Mouse (Mus musculus): ENCODE results near the gene Dgkg. TPM values are rescaled to one million over a fixed set of nuclear protein-coding genes. Genes with fewer than 3 reads are reported as not detected.

The Dgkg gene
- total RNA-seq (2012; rRNA removed): 0.22 and 0.26 TPM in 2 replicates

DNA sequence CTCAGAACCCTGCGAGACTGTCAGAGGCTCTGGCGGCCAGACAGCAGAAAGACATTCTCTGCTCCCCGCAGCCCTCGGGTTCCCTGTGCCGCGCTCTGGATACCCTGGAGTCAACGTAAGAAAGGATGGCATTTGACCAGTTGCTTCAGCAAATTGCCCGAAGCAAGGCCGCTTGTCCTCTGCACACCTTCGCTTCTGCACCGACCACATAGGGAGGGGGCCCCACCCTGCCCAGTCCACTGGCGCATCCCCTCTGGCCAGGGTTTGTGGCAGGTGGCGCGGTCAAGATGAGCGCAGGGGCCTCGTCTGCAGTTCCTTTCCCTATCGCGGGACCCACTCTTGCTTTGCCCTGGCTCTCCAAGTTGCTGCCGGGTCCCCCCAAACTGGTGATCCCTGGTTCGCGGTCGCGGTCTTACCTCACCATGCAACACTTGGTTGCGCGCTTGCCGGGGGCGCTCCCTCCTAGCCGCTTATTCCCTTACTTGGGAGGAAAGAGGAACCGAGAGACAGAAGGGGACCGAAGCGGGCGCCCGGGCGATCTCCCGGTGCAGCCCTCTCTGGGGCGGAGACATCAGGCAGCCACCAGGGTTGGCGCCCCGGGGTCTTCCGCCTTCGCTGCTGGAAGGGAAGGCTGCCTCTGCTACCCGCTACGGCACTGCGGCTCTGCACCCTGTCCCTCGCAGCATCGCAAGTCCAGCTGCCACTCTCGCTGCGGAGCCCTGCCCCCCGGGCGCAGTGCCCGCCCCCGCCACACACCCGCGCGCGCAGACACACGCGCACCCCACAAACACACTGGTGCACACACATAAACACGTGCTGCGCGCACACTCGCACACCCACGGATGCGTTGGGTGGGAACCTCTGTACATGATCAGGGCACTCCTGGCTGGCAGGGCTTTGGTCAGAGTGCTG, at the start of gene Dgkg:
Gene Dgkg, minus strand, starts transcription at position 689 of the 912 bp plus-strand sequence.
- no peaks in the 10 kb centered on the region for H3K36me3 ChIP-seq (ENCODE audit: control insufficient read depth, insufficient read depth, low read length, poor library complexity, severe bottlenecking)
- TF ChIP-seq HCFC1 (IDR thresholded peaks at IDR 0.05; ENCODE audit: borderline replicate concordance, insufficient read depth, low read length) (peak; percentile 30; the same call in 1 of the 2 replicates), MAFK (IDR thresholded peaks at IDR 0.05; ENCODE audit: insufficient read depth, low read depth, low read length) (no peak)
- no peaks in the 10 kb centered on the region for H3K9me3 ChIP-seq (ENCODE audit: control insufficient read depth, insufficient read depth, low read depth, low read length)
- peak within 1 kb of the TSS; percentile 40; the same call in 1 of the 2 replicates for H3K9ac ChIP-seq (ENCODE audit: insufficient read depth, low read depth, low read length, poor library complexity, severe bottlenecking)
- in situ Hi-C loops (cut with MboI; ENCODE audit: low sequenced_read_pairs in 2 of 2, unreplicated experiment in 2 of 2): no loop called here
- no peak within 1 kb of the TSS for H3K27ac ChIP-seq (ENCODE audit: insufficient read depth, low read depth, low read length, poor library complexity, severe bottlenecking)
- peak; percentile 13 for DNase-seq (ENCODE audit: low read depth, low spot score)
- peaks cover 0 to 2% of the 10 kb centered on the region in 2 experiments; a peak in 1 of 4 replicates for H3K4me1 ChIP-seq (ENCODE audit: control insufficient read depth in 2 of 2, insufficient read depth in 2 of 2, low read length in 2 of 2, poor library complexity in 1 of 2)
- peak within 1 kb of the TSS; percentile 58 to 63 for H3K4me3 ChIP-seq (ENCODE audit: insufficient read depth in 1 of 2, low read depth in 1 of 2, low read length in 2 of 2, poor library complexity in 1 of 2, severe bottlenecking in 1 of 2)

DNA sequence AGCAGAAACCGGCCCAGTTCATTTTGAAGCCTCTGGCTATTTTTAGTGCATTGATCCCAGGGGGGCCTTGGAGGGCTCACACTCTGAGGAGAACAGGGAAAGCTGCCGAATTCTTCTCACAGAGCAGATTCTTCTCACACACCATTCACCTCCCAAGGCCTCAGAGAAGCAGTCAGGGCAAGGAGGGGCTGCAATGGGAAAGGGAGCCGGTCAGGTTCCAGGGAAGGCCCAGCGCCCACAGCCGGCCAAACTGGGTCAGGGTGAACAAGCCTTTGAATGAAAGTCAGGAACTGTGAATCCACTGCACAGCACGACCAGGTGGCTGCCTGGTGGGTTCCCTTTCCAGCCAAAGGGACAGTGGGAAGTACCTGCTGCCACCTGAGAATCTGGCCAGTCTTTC, 47.9 kb upstream of the Dgkg start:
- H3K27ac ChIP-seq (ENCODE audit: insufficient read depth, low read depth, low read length, poor library complexity, severe bottlenecking): no peak overlapping the region
- no peaks in the 10 kb centered on the region for H3K4me1 ChIP-seq (ENCODE audit: control insufficient read depth in 2 of 2, insufficient read depth in 2 of 2, low read length in 2 of 2, poor library complexity in 1 of 2)

DNA sequence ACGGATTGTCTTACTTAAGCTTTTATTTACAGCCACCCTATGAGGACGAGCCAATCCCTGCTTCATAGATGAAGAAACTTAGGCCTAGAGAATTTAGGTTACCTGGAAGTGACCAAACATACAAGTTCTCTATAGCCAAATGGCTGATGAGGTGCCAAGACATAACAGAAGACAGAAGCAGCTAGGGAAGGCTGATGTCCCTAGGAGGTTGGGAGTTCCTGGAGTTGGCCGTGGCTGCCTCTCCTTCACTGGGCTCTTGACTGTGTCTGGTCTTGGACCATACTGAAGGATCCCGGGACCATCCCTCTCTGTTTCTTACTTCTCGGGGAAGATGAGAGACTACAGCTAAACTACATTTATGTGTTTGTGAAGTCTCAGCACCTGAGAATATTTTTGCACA, 47.1 kb upstream of the Dgkg start:
- H3K27ac ChIP-seq (ENCODE audit: insufficient read depth, low read depth, low read length, poor library complexity, severe bottlenecking): no peak overlapping the region
- no peak for TF ChIP-seq MAFK (IDR thresholded peaks at IDR 0.05; ENCODE audit: insufficient read depth, low read depth, low read length)
- TF ChIP-seq ZNF384 (IDR thresholded peaks at IDR 0.05; ENCODE audit: low read depth, low read length): no peak
- TF ChIP-seq HCFC1 (IDR thresholded peaks at IDR 0.05; ENCODE audit: borderline replicate concordance, insufficient read depth, low read length): no peak
- no peak for TF ChIP-seq CHD2 (IDR thresholded peaks at IDR 0.05; ENCODE audit: low read depth, low read length)
- H3K4me1 ChIP-seq (ENCODE audit: control insufficient read depth in 2 of 2, insufficient read depth in 2 of 2, low read length in 2 of 2, poor library complexity in 1 of 2): no peaks in the 10 kb centered on the region
- DNase-seq (ENCODE audit: low read depth, low spot score): no peak
- in situ Hi-C loops (cut with MboI; ENCODE audit: low sequenced_read_pairs in 2 of 2, unreplicated experiment in 2 of 2): no loop called here
- H3K9me3 ChIP-seq (ENCODE audit: control insufficient read depth, insufficient read depth, low read depth, low read length): no peaks in the 10 kb centered on the region
- H3K4me3 ChIP-seq (ENCODE audit: insufficient read depth in 1 of 2, low read depth in 1 of 2, low read length in 2 of 2, poor library complexity in 1 of 2, severe bottlenecking in 1 of 2): no peak overlapping the region
- no peak overlapping the region for H3K9ac ChIP-seq (ENCODE audit: insufficient read depth, low read depth, low read length, poor library complexity, severe bottlenecking)
- no peaks in the 10 kb centered on the region for H3K36me3 ChIP-seq (ENCODE audit: control insufficient read depth, insufficient read depth, low read length, poor library complexity, severe bottlenecking)

More for the DNA sequence above, 47.9 kb upstream of the Dgkg start:
- in situ Hi-C loops (cut with MboI; ENCODE audit: low sequenced_read_pairs in 2 of 2, unreplicated experiment in 2 of 2): no loop called here
- TF ChIP-seq ZC3H11A (IDR thresholded peaks at IDR 0.05; ENCODE audit: borderline replicate concordance, low read depth, low read length): no peak
- no peak for TF ChIP-seq MAFK (IDR thresholded peaks at IDR 0.05; ENCODE audit: insufficient read depth, low read depth, low read length)
- no peak for TF ChIP-seq HCFC1 (IDR thresholded peaks at IDR 0.05; ENCODE audit: borderline replicate concordance, insufficient read depth, low read length)
- TF ChIP-seq ZNF384 (IDR thresholded peaks at IDR 0.05; ENCODE audit: low read depth, low read length): no peak
- no peak for TF ChIP-seq CHD2 (IDR thresholded peaks at IDR 0.05; ENCODE audit: low read depth, low read length)
- Histone ChIP-seq H3K36me3 (ENCODE audit: control insufficient read depth, insufficient read depth, low read length, poor library complexity, severe bottlenecking) (no peaks in the 10 kb centered on the region), H3K9me3 (ENCODE audit: control insufficient read depth, insufficient read depth, low read depth, low read length) (no peaks in the 10 kb centered on the region), H3K9ac (ENCODE audit: insufficient read depth, low read depth, low read length, poor library complexity, severe bottlenecking) (no peak overlapping the region), H3K4me3 (ENCODE audit: insufficient read depth in 1 of 2, low read depth in 1 of 2, low read length in 2 of 2, poor library complexity in 1 of 2, severe bottlenecking in 1 of 2) (no peak overlapping the region)
- DNase-seq (ENCODE audit: low read depth, low spot score): no peak

DNA sequence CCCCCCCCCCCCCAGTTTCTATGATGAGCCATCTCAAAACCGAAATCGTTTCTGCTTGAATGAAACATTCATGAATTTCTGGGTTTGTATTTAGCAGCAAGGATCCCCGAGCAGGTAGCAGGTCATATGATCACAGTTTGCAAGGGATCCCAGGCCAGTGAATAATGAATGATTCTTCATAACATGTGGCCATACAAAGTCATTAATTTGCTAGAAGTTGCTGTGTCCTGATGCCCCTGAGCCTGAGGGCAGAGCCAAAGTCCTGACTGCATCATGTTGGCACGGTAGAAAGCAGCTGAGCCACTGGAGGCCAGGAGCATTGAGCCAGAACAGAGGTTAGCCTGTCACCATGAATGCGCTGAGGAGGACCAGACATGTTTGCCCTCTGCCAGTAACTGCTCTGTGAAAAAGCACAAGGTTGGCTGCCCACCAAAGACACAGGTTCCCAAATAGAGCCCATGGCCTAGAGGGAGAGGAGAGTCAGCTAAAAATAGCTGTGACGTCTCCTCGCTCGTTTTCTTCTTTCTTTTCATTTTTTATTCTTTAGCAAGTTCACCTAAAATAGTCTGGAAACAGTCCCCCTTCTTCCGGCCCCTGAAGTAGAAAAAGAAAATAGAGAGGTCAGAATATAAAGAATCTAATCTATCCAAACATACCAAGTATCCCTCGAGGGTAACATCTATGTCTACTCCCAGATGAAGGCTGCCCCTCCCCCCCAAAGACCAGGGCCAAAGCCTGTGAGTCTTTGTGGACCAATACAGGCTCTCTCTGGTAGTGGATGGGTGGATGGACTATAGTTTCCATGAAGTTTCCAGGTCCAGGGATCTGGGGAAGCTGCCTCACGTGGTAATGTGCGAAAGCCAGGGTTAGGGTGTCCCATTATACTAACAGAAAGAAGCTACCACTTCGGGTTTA, 42.1 kb upstream of the Dgkg start:
- in situ Hi-C loops (cut with MboI; ENCODE audit: low sequenced_read_pairs in 2 of 2, unreplicated experiment in 2 of 2): no loop called here
- Histone ChIP-seq H3K9ac (ENCODE audit: insufficient read depth, low read depth, low read length, poor library complexity, severe bottlenecking) (no peak overlapping the region), H3K9me3 (ENCODE audit: control insufficient read depth, insufficient read depth, low read depth, low read length) (no peaks in the 10 kb centered on the region), H3K27ac (ENCODE audit: insufficient read depth, low read depth, low read length, poor library complexity, severe bottlenecking) (no peak overlapping the region), H3K4me3 (ENCODE audit: insufficient read depth in 1 of 2, low read depth in 1 of 2, low read length in 2 of 2, poor library complexity in 1 of 2, severe bottlenecking in 1 of 2) (no peak overlapping the region), H3K4me1 (ENCODE audit: control insufficient read depth in 2 of 2, insufficient read depth in 2 of 2, low read length in 2 of 2, poor library complexity in 1 of 2) (no peaks in the 10 kb centered on the region), H3K36me3 (ENCODE audit: control insufficient read depth, insufficient read depth, low read length, poor library complexity, severe bottlenecking) (no peaks in the 10 kb centered on the region)
- no peak for DNase-seq (ENCODE audit: low read depth, low spot score)
- no peak for TF ChIP-seq CHD2 (IDR thresholded peaks at IDR 0.05; ENCODE audit: low read depth, low read length)
- TF ChIP-seq ZC3H11A (IDR thresholded peaks at IDR 0.05; ENCODE audit: borderline replicate concordance, low read depth, low read length): no peak
- no peak for TF ChIP-seq HCFC1 (IDR thresholded peaks at IDR 0.05; ENCODE audit: borderline replicate concordance, insufficient read depth, low read length)
- TF ChIP-seq ZNF384 (IDR thresholded peaks at IDR 0.05; ENCODE audit: low read depth, low read length): no peak
- no peak for TF ChIP-seq MAFK (IDR thresholded peaks at IDR 0.05; ENCODE audit: insufficient read depth, low read depth, low read length)
